Mouse (Mus musculus) testis, adult 2 months (tissue): ENCODE measurements around the gene Sf1.

ENCODE experiments used
- CTCF ChIP-seq: fragments of 200-500 bp; IDR thresholded peaks from 2 replicates; pipeline ENCODE4 v1.5.1; 2012; ENCODE audit warnings: low read depth, mild to moderate bottlenecking, inconsistent platforms, low read length, moderate library complexity; ENCODE audit not compliant: control insufficient read depth, insufficient read depth, insufficient replicate concordance
- POLR2A ChIP-seq: fragments of 200-500 bp; IDR thresholded peaks from 2 replicates; pipeline ENCODE4 v1.6.1; 2012; ENCODE audit warnings: low read depth, mild to moderate bottlenecking, inconsistent platforms, low read length, moderate library complexity; ENCODE audit not compliant: control insufficient read depth

GRCm38 (mm10) chr19:6363091-6363410 lies 439 bp upstream of the Sf1 start:
- TF ChIP-seq CTCF, result no peak
- TF ChIP-seq POLR2A, result no peak
